Mouse (Mus musculus) T-helper 2 cell (primary cell): Measurements from ENCODE around the gene Plekho1.
"Not testable (repeated sequence)": the region's sequence is repeated elsewhere in the genome, so short reads cannot be mapped to it uniquely, and the experiment has no call there.

Experiments
- in situ Hi-C: fragments of 300-600 bp; cut with MboI, MseI; formaldehyde crosslinking; loops from one replicate; pipeline ENCODE4 v1.15.1; 2025; ENCODE audit warnings: high pct_unique_total_duplicates

The Plekho1 gene

DNA sequence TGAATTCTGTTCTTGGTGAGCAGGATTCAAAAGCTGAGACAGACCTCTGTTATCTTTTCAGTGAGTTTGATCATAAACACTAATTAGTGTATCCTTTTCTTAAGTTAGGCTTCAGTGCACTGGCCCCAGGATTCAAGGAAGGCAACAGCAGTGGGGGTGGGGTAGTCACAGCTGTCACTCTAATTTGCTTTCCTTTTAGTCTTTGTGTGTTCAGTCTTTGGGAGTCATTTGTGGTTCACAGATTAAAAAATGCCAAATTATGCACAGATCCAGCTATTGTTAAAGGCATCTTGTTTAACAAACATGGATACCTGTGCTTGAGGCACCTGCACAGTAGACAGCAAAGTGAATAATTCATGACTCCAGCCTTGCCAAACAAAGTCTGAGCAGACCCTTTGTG lies 42.8 kb downstream of the Plekho1 start:
- in situ Hi-C loops: no loop called here

DNA sequence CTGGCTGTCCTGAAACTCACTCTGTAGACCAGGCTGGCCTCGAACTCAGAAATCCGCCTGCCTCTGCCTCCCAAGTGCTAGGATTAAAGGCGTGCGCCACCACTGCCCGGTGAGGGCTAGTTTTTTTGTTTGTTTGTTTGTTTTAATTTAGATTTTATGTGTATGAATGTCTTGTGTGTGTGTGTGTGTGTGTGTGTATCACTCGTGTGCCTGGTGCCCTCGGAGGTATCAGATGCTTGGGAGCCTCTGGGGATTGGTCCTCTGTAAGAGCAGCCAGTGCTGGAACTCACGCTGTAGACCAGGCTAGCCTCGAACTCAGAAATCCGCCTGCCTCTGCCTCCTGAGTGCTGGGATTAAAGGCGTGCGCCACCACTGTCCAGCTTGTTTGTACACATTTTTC lies 44.2 kb downstream of the Plekho1 start:
- in situ Hi-C loops: not testable (repeated sequence)

DNA sequence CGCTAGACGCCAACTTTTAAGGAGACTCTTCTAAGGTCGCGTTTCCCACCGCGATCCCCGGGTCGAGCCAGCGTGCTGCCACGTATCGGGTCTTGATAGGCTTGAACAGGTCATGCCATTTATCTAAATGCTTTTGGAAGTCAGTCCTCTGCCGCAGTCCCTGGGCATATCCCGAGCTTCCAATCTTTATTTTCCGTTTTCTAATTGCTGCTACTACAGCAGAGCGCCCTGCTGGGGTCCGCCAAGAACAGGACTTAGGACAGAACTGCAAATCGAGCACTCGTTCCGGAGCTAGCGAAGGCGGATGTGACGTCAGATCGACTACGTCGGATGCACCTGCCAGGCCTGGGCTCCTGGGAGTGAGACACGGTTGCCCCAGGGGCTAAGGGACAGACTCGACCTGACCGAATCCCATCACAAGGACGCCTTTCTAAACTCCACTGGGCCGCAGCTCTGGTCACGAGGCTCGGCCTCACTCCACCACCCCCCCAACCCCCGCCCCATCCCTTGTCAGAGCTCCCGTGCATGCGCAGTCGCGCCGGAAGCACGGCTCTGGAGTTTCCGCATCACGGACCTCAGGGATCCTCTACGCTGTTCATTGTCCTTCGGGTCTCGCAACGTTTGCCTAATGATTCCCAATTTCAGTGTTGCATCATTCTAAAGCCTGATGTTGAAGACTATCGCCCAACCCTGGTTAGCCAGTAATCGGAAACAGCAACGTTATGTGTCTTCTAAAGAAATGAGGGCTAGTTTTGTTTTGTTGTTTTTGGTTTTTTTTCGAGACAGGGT lies 44.8 kb downstream of the Plekho1 start:
- in situ Hi-C loops: no loop called here

DNA sequence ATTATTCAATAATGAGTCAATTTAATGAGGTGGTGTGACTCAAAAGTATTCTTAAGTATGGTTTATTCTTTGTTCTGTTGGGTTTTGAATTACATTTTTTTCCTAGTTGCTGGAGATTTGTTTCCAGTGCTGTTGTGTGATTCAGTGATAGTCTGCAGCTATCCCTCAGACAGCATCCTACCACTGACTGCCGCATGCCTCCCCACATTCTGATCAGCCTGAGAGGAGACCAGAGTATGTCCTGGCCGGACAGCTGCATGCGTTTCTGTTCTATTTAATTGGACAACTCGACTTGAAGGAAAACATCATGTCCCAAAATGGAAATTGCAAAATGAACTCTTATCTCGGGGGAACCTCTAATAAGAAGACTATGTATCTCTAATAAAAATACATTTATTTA lies 47.5 kb downstream of the Plekho1 start:
- in situ Hi-C loops: no loop called here

DNA sequence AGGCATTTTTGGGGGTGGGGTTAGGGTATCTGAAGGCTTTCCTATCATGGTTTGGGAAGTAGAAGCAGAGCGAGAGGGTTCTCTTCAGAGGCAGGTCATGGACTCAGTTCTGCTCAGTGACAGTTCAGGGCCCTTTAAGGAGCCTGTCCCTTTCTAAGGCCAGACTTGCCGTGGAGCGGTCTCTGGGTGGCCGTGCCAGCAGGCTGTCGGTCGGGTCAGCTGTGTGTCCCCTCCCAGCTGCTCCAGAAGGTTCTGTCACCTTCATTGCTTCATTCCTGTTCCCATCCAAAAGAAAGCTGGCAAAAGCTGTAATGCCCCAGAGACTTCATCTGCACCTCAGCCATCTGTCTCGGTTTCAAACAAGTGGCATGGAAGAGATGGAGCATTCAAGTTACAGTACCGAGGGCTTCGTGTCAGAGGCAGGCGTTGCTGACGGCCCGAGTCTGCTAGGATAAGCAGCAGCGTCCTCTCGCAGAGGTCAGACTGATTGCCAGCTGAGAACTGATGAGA lies 50.0 kb downstream of the Plekho1 start:
- in situ Hi-C loops: no loop called here

DNA sequence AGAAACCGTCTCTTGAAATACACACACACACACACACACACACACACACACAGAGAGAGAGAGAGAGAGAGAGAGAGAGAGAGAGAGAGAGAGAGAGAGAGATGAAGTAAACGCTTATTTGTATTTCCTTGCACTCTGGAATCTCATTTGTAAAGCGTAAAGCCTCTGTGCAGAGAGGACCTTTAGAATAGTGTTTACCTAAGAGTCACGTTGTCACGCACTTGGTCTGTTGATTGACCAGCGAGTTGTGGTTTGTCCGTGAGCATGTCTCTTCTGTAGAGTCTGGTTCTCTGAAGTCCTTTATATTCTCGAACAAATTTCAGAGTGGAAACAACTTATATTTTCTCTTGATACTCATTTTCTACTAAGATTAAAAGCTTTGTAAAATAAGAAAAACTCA lies 51.1 kb downstream of the Plekho1 start:
- in situ Hi-C loops: no loop called here

DNA sequence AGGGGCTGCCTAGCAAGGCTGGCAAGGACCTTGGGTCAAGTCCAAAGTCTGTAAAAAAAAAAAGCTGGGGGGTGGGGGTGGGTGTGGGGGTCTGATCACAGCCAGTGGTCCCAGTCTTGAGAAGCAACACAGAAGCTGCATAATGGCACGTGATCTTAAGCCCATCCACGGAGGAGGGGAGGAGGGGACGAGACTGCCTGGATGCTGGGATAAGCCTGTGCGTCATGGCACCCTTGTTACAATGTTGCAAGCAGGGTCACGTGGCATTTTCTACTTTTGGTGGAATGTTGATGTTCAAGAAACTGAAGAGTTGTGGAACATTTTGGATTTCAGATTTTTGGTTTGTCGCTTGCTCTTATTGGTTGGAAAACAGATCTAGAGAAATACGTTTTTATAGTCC lies 52.6 kb downstream of the Plekho1 start:
- in situ Hi-C loops: no loop called here

DNA sequence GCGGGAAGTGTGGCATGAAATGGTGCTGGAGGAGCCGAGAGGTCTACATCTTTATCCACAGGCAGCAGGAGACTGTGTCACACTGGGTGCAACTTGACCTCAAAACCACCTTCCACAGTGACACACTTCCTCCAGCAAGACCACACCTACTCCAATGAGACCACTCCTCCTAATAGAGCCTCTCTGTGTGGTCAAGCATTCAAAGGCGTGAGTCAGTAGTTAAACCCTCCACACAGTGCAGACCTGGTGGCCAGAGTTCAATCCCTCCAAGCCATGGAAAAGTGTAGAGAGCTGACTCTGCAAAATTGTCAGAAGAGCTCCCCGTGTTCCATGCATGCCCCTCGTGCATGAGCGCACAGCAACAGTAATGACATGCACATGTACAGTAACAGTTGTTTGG lies 53.1 kb downstream of the Plekho1 start:
- in situ Hi-C loops: no loop called here

DNA sequence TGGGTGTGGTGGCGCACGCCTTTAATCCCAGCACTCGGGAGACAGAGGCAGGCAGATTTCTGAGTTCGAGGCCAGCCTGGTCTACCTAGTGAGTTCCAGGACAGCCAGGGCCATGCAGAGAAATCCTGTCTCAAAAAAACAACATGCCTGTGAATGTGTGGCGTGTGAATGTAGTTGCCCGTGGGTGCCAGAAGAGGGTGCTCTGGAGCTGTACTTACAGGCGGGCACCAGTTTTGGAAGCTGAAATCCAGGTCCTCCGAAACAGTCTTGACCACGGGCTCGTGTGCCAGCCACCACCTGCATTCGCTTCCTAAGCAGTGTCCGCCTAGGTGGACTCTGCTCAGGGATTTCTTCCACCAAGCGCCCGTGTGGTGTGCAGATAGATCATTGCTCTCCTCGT lies 57.0 kb downstream of the Plekho1 start:
- in situ Hi-C loops: no loop called here
